In the genomic region with DNA sequence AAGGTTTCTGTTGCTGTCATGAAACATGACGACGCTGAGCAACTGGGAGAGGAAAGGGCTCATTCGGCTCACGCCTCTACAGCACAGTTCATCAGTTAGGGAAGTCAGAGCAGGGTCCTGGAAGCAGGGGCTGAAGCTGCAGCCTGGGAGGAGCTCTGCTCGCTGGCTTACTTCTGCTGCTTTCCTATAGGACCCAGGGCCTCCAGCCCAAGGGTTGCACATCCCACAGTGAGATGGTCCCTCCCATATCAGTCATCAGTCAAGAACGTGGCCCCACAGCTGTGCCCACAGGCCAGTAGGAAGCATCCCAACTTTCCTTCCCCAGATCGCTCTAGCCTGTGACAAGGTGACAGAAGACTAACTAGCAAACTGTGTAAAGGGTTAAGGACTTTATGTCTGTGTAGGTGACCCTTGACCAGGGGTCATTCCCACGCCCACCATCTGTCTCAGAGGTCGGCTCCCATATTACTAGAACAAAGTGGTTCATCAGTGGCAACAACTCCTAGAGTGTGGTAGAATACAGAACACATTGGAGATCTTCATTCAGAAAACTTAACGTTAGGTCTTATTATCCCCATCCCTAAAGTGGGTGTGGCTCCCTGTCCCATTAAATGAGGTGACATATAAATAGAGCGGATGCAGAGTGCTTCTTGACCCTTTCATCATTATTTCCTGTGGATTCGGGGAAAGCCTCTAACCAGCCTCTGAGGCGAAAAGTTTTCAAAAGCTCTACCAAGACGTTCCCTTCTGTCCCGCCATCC, we compare ENCODE assay signal across 15 mouse cellular contexts.
DNase-seq lines count a peak whose midpoint lies in the region; ATAC-seq and TF ChIP-seq lines count a peak whose summit lies in the region.
"Had no signal": no experiment of that assay in that cellular context is flagged by ENCODE, and none has a peak within 500 bp of the region (broad histone marks: within the 10 kb centered on the region; RNA-seq: fewer than 3 reads in every experiment).

No protein-coding gene starts in this region.

- H3K27ac ChIP-seq in heart, embryonic 16.5 days (ENCODE audit: low read length) = peak overlapping the region; percentile 43
- no peak overlapping the region for H3K27ac ChIP-seq in lung, embryonic 15.5 days
- H3K27ac ChIP-seq in intestine, postnatal 0 days (ENCODE audit: low read depth, low read length) = peak overlapping the region; percentile 30; the same call in 1 of the 2 replicates
- no peak overlapping the region for H3K27ac ChIP-seq in hindbrain, postnatal 0 days
- H3K27ac ChIP-seq: forebrain, embryonic 12.5 days; hindbrain, embryonic 15.5 days; limb, embryonic 15.5 days had no signal

- TF ChIP-seq CTCF in intestine, postnatal 0 days (IDR thresholded peaks at IDR 0.05; ENCODE audit: low read depth) = no peak
- no peak for TF ChIP-seq CTCF in hindbrain, postnatal 0 days (IDR thresholded peaks at IDR 0.05; ENCODE audit: low read depth)

- no peak overlapping the region for H3K4me3 ChIP-seq in heart, embryonic 16.5 days (ENCODE audit: low read length)
- no peak overlapping the region for H3K4me3 ChIP-seq in lung, embryonic 15.5 days
- H3K4me3 ChIP-seq in intestine, postnatal 0 days (ENCODE audit: low read depth, low read length) = no peak overlapping the region
- no peak overlapping the region for H3K4me3 ChIP-seq in hindbrain, postnatal 0 days (ENCODE audit: low read length)
- H3K4me3 ChIP-seq: forebrain, embryonic 12.5 days; hindbrain, embryonic 15.5 days; limb, embryonic 15.5 days had no signal

- intact Hi-C loops in heart, postnatal 25 days (cut with DNase I) = no loop called here

- no peak overlapping the region for H3K4me2 ChIP-seq in heart, embryonic 16.5 days (ENCODE audit: low read depth, low read length)
- H3K4me2 ChIP-seq in lung, embryonic 15.5 days = no peak overlapping the region
- no peak overlapping the region for H3K4me2 ChIP-seq in intestine, postnatal 0 days (replicated peaks; ENCODE audit: low read depth)
- no peak overlapping the region for H3K4me2 ChIP-seq in hindbrain, postnatal 0 days (ENCODE audit: low read depth, low read length)
- H3K4me2 ChIP-seq: forebrain, embryonic 12.5 days; hindbrain, embryonic 15.5 days; limb, embryonic 15.5 days had no signal

- peaks cover 59% of the 10 kb centered on the region for H3K4me1 ChIP-seq in heart, embryonic 16.5 days (ENCODE audit: control insufficient read depth, insufficient read depth, low read length)
- peaks cover 8% of the 10 kb centered on the region; the same call in 1 of the 2 replicates for H3K4me1 ChIP-seq in lung, embryonic 15.5 days
- H3K4me1 ChIP-seq in intestine, postnatal 0 days (replicated peaks; ENCODE audit: control insufficient read depth, insufficient read depth, low read length) = 0 out of 2 replicates have a peak, but pooled peaks cover 7% of the 10 kb centered on the region
- no peaks in the 10 kb centered on the region for H3K4me1 ChIP-seq in hindbrain, postnatal 0 days (ENCODE audit: insufficient read depth, low read length)
- H3K4me1 ChIP-seq: limb, embryonic 15.5 days had no signal

- no peak overlapping the region for H3K9ac ChIP-seq in heart, embryonic 16.5 days (ENCODE audit: low read length)
- no peak overlapping the region for H3K9ac ChIP-seq in lung, embryonic 15.5 days
- H3K9ac ChIP-seq in intestine, postnatal 0 days (ENCODE audit: low read depth, low read length) = no peak overlapping the region
- no peak overlapping the region for H3K9ac ChIP-seq in hindbrain, postnatal 0 days (replicated peaks; ENCODE audit: low read length)
- H3K9ac ChIP-seq: forebrain, embryonic 12.5 days; hindbrain, embryonic 15.5 days; limb, embryonic 15.5 days had no signal

- H3K9me3 ChIP-seq in heart, embryonic 16.5 days (replicated peaks; ENCODE audit: control insufficient read depth, low read length) = no peaks in the 10 kb centered on the region
- no peaks in the 10 kb centered on the region for H3K9me3 ChIP-seq in lung, embryonic 15.5 days
- no peaks in the 10 kb centered on the region for H3K9me3 ChIP-seq in intestine, postnatal 0 days (ENCODE audit: control insufficient read depth)
- no peaks in the 10 kb centered on the region for H3K9me3 ChIP-seq in hindbrain, postnatal 0 days (ENCODE audit: low read length)
- H3K9me3 ChIP-seq: forebrain, embryonic 12.5 days; G1E; hindbrain, embryonic 15.5 days; limb, embryonic 15.5 days had no signal

- H3K27me3 ChIP-seq in heart, embryonic 16.5 days (ENCODE audit: control insufficient read depth, insufficient read depth, low read length) = no peaks in the 10 kb centered on the region
- H3K27me3 ChIP-seq in lung, embryonic 15.5 days = no peaks in the 10 kb centered on the region
- H3K27me3 ChIP-seq in intestine, postnatal 0 days (replicated peaks; ENCODE audit: control insufficient read depth, insufficient read depth, low read length) = no peaks in the 10 kb centered on the region
- no peaks in the 10 kb centered on the region for H3K27me3 ChIP-seq in hindbrain, postnatal 0 days (ENCODE audit: insufficient read depth, low read length)
- H3K27me3 ChIP-seq: forebrain, embryonic 12.5 days; hindbrain, embryonic 15.5 days; limb, embryonic 15.5 days had no signal

- H3K36me3 ChIP-seq in heart, embryonic 16.5 days (ENCODE audit: control insufficient read depth, insufficient read depth) = no peaks in the 10 kb centered on the region
- H3K36me3 ChIP-seq in lung, embryonic 15.5 days = no peaks in the 10 kb centered on the region
- no peaks in the 10 kb centered on the region for H3K36me3 ChIP-seq in intestine, postnatal 0 days (ENCODE audit: control insufficient read depth, insufficient read depth)
- no peaks in the 10 kb centered on the region for H3K36me3 ChIP-seq in hindbrain, postnatal 0 days (ENCODE audit: insufficient read depth, low read length)
- H3K36me3 ChIP-seq: forebrain, embryonic 12.5 days; G1E; hindbrain, embryonic 15.5 days; limb, embryonic 15.5 days had no signal

- DNase-seq in embryo, embryonic 10 days (ENCODE audit: low spot score) = peak; percentile 44
- no peak for DNase-seq in embryo, embryonic 9.5 days (ENCODE audit: extremely low spot score)
- DNase-seq in heart, postnatal 25 days (ENCODE audit: low spot score) = no peak
- DNase-seq in lung, adult 18-20 months = no peak
- no peak for DNase-seq in hindbrain, postnatal 0 days (ENCODE audit: low spot score)
- DNase-seq: cerebellum, adult 2 months; kidney, postnatal 14 days; right cerebral cortex, adult 18-20 months had no signal

- 55% methylated on average over 15 of the region's 15 CpGs for WGBS in heart, embryonic 16.5 days
- WGBS in lung, embryonic 15.5 days = 29% methylated on average over 15 of the region's 15 CpGs
- 64% methylated on average over 15 of the region's 15 CpGs for WGBS in intestine, postnatal 0 days
- 60% methylated on average over 15 of the region's 15 CpGs for WGBS in hindbrain, postnatal 0 days

- no peak for ATAC-seq in heart, embryonic 16.5 days (replicated peaks; ENCODE audit: extremely low read depth, insufficient read depth, low FRiP score)
- ATAC-seq in lung, embryonic 15.5 days (ENCODE audit: borderline replicate concordance, extremely low read depth, low FRiP score, low TSS enrichment) = peak; percentile 86
- no peak for ATAC-seq in intestine, postnatal 0 days
- ATAC-seq in hindbrain, postnatal 0 days = no peak

Comparison
In these comparisons a context has a peak if more than half of its experiments do, and no peak if none do; other contexts are left out.
1. H3K27ac ChIP-seq: peak in heart, embryonic 16.5 days (single experiment) and intestine, postnatal 0 days (single experiment); none in lung, embryonic 15.5 days (single experiment) and hindbrain, postnatal 0 days (single experiment).